Mouse (Mus musculus) heart, postnatal 0 days (tissue): Measurements from ENCODE around the gene Tgm2. TPM values are rescaled to one million over a fixed set of nuclear protein-coding genes. Genes with fewer than 3 reads are reported as not detected.

Source experiments
- ATAC-seq: fragments of 200-750 bp; cut with Nextera tagmentation; 2 replicates; pipeline ENCODE4 v1.8.0; 2017; ENCODE audit warnings: low read depth, moderate number of reproducible peaks, moderate library complexity; ENCODE audit not compliant: insufficient read depth
- DNase-seq: peaks from one replicate; pipeline ENCODE4 v3.0.0-alpha.2; 2016; ENCODE audit warnings: low spot score
- H3K27ac ChIP-seq: fragments of 300-500 bp; sonication (generic); 2 replicates; pipeline ENCODE4 v1.5.1; 2014; ENCODE audit warnings: low read depth, mild to moderate bottlenecking
- H3K27me3 ChIP-seq: fragments of 300-500 bp; sonication (generic); 2 replicates; pipeline ENCODE4 v1.6.1; 2014; ENCODE audit warnings: low read length, mixed read lengths; ENCODE audit not compliant: control insufficient read depth, insufficient read depth
- H3K36me3 ChIP-seq: fragments of 300-500 bp; sonication (generic); replicated peaks from 2 replicates; pipeline ENCODE4 v1.6.1; 2014; ENCODE audit warnings: low read length, mixed read lengths; ENCODE audit not compliant: control insufficient read depth, insufficient read depth
- H3K4me1 ChIP-seq: fragments of 300-500 bp; sonication (generic); 2 replicates; pipeline ENCODE4 v1.6.1; 2014; ENCODE audit warnings: antibody characterized with exemption; ENCODE audit not compliant: control insufficient read depth, insufficient read depth
- H3K4me2 ChIP-seq: fragments of 300-500 bp; sonication (generic); 2 replicates; pipeline ENCODE4 v1.6.1; 2014; ENCODE audit warnings: low read depth, mild to moderate bottlenecking, low read length, moderate library complexity
- H3K4me3 ChIP-seq: fragments of 300-500 bp; sonication (generic); 2 replicates; pipeline ENCODE4 v1.5.1; 2014; ENCODE audit warnings: low read depth, low read length
- H3K9ac ChIP-seq: fragments of 300-500 bp; sonication (generic); replicated peaks from 2 replicates; pipeline ENCODE4 v1.6.1; 2014; ENCODE audit warnings: low read depth, low read length, mixed read lengths
- H3K9me3 ChIP-seq: fragments of 300-500 bp; sonication (generic); replicated peaks from 2 replicates; pipeline ENCODE4 v1.6.1; 2016; ENCODE audit warnings: low read length; ENCODE audit not compliant: control insufficient read depth
- CTCF ChIP-seq: IDR thresholded peaks from 2 replicates; pipeline ENCODE4 v1.5.1; 2016; ENCODE audit warnings: antibody characterized with exemption, control low read depth, low read depth
- EP300 ChIP-seq: IDR thresholded peaks from 2 replicates; pipeline ENCODE4 v1.6.1; 2016; ENCODE audit warnings: antibody characterized with exemption, low read depth
- WGBS: fragments of 180-500 bp; shearing (Covaris S2); extraction: QIAGEN DNeasy Blood & Tissue Kit; methylation state at CpG from one replicate; pipeline ENCODE4 v1.1.7; 2014; 5-methylcytosine and 5-hydroxymethylcytosine counted together
- polyA plus RNA-seq: library from polyadenylated mRNA; unstranded; fragments of >200 nt; fragmentation: Nextera tagmentation; extraction: Ambion mirVana; gene quantifications from 2 replicates; pipeline ENCODE4 v1.2.1, GENCODE M21; 2015
- total RNA-seq: library from RNA; depleted of rRNA; stranded (reverse); fragments of >200 nt; gene quantifications from 2 replicates; pipeline ENCODE4 v1.2.3, GENCODE M21; 2014; ENCODE audit warnings: low replicate concordance

The Tgm2 gene
- total and polyA plus RNA-seq, 2 experiments from 2014 or later = 155 to 445 TPM

DNA sequence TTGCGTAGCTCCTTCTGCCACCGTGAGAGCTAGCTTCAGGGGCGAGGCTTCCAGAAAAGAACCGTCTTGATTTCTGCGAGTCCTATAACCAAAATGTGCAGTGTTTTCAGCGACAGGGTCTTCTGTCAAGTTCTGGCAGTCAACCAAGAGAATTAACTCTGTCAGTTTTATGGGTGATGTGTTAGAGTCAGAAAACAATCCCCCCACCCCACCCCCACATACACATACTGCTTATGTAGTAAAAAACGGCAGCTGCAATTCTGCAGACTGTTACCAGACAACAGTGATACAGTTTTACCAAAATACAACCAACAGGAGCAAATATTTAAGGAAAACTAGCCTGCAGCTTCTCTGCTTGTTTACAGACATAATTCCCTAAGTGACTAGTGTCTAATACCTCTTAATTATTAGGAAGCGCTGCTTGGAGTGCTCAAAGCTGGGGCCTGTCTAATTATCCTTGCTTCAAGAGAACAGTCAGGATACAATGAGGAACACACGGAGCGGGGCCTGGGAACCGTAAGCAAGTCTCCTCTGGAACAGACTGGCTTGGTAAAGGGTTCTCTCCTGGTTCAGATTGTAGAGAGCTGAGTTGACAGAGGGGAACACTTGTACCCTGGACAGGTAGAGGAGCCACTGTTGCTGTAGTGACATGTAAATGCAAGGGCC lies 40.1 kb upstream of the Tgm2 start:
- DNase-seq (no peak), ATAC-seq (no peak)
- Histone ChIP-seq H3K36me3 (no peaks in the 10 kb centered on the region), H3K9me3 (no peaks in the 10 kb centered on the region), H3K4me2 (no peak overlapping the region), H3K27me3 (no peaks in the 10 kb centered on the region), H3K4me3 (no peak overlapping the region), H3K4me1 (peaks cover 7% of the 10 kb centered on the region), H3K9ac (no peak overlapping the region), H3K27ac (no peak overlapping the region)
- 81% methylated on average over 11 of the region's 11 CpGs for WGBS
- TF ChIP-seq EP300 = no peak
- no peak for TF ChIP-seq CTCF

GRCm38 (mm10) chr2:158183266-158183665 lies 37.0 kb upstream of the Tgm2 start:
- Histone ChIP-seq H3K9me3 (no peaks in the 10 kb centered on the region), H3K4me1 (peaks cover 5% of the 10 kb centered on the region; the same call in 1 of the 2 replicates), H3K27ac (no peak overlapping the region), H3K27me3 (no peaks in the 10 kb centered on the region), H3K36me3 (no peaks in the 10 kb centered on the region), H3K9ac (no peak overlapping the region), H3K4me2 (no peak overlapping the region), H3K4me3 (no peak overlapping the region)
- TF ChIP-seq CTCF = no peak
- no peak for TF ChIP-seq EP300
- ATAC-seq (no peak), DNase-seq (no peak)
- WGBS = 82% methylated on average over 8 of the region's 8 CpGs

DNA sequence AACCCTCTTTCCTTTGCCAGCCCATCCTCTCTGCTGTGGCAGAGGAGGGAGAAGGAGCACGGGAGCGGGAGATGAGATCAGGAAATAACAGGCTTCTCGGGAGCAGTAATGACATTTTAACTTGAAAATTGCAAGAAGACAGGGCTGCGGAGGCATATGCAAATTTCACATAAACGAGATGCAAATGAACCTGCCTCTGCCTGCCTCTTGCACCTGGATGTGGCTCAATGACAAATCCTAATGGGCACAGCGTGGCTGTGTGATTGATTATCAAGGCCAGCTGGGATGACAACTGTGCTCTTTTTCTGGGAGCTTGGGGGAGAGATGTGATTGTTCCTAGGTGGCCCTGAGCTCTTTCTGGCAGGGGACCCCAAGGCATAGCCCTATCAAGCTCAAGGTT lies 35.7 kb upstream of the Tgm2 start:
- no peak overlapping the region for H3K9ac ChIP-seq
- H3K4me1 ChIP-seq = peaks cover 5% of the 10 kb centered on the region; the same call in 1 of the 2 replicates
- ATAC-seq (no peak), DNase-seq (no peak)
- H3K9me3 ChIP-seq = no peaks in the 10 kb centered on the region
- H3K4me2 ChIP-seq = no peak overlapping the region
- TF ChIP-seq CTCF = no peak
- H3K27me3 ChIP-seq = no peaks in the 10 kb centered on the region
- 63% methylated on average over 6 of the region's 6 CpGs for WGBS
- H3K36me3 ChIP-seq = no peaks in the 10 kb centered on the region
- no peak overlapping the region for H3K4me3 ChIP-seq
- H3K27ac ChIP-seq = no peak overlapping the region

DNA sequence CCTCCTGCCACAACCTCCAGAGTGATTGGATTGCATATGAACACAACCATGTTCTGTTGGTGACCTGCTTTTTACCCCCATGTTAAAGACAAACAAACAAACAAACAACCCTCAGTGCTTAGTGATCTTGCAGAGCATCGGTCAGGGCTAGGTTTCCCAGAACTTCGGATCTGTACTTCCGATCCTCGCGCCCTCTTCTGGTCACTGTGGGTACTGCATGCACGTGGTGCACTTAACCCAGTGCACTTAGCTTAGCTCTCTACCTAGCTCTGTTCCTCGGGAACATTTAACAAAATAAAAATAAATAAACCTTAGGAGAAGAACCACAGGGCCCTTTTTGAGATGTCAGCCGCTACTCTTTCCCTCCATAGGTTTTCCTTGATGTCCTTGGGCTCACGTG lies 34.6 kb upstream of the Tgm2 start:
- Histone ChIP-seq H3K36me3 (no peaks in the 10 kb centered on the region), H3K9ac (no peak overlapping the region), H3K27ac (no peak overlapping the region), H3K4me3 (no peak overlapping the region), H3K9me3 (no peaks in the 10 kb centered on the region), H3K4me2 (no peak overlapping the region), H3K4me1 (peaks cover 5% of the 10 kb centered on the region; the same call in 1 of the 2 replicates), H3K27me3 (no peaks in the 10 kb centered on the region)
- ATAC-seq (no peak), DNase-seq (no peak)
- TF ChIP-seq CTCF = peak; percentile 63
- no peak for TF ChIP-seq EP300
- 48% methylated on average over 9 of the region's 9 CpGs for WGBS

DNA sequence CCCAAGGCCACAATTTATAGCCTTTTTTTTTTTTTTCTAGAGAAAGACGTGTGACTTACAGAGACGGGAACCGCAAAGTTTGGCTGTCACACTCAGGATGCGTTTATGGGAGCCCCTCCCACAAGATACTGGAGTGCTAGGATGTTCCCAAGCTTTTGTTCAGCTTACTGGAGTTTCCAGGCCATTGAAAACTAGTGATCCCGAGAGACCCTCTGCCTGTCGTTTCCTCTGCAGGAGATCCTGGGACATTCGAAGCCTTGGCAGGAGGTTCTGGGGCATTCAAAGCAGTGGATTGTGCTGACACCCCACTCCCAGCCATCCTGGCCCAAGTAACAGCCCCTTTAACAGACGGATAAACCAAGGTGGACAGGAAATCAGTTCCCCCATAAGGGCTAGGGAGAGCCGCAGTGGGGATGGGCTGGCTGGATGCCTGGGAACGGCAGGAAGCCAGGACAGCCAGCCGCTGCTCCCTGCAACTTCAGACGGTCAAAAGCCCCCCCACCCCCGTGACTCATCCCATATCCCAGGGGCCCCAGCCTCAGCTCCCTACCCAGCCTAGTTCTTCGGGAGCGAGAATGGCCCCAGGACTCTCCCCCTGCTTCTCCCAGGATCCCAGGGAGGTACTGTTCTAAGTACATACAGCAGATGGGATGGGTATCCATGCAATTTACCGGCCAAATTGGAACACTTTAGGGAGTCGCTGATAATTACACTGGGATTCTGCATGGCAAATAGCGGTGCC lies 33.3 kb upstream of the Tgm2 start:
- 18% methylated on average over 18 of the region's 18 CpGs for WGBS
- TF ChIP-seq EP300 (no peak), CTCF (no peak)
- Histone ChIP-seq H3K36me3 (no peaks in the 10 kb centered on the region), H3K4me1 (peaks cover 12% of the 10 kb centered on the region; the same call in 1 of the 2 replicates), H3K27me3 (no peaks in the 10 kb centered on the region), H3K4me3 (peak overlapping the region; percentile 15; the same call in 1 of the 2 replicates), H3K9ac (0 out of 2 replicates have a peak overlapping the region, but pooled peaks have one; percentile 14), H3K9me3 (no peaks in the 10 kb centered on the region), H3K4me2 (peak overlapping the region; percentile 43), H3K27ac (peak overlapping the region; percentile 65)
- ATAC-seq = peak; percentile 24
- DNase-seq = peak; percentile 57
